Mouse (Mus musculus): Measurements from ENCODE around the gene Aoah. TPM values are rescaled to one million over a fixed set of nuclear protein-coding genes. Genes with fewer than 3 reads are reported as not detected.

Aoah gene
- total RNA-seq (2021), result 1 to 10 TPM; 1.3 to 1.8 TPM

- DNase-seq, result no peak
- intact Hi-C loops (cut with DNase I), result no loop called here
These were observed at the start of gene Aoah for GRCm38 (mm10) chr13:20793901-20794300. Aoah (plus strand) TSS chr13:20794113.

GRCm38 (mm10) chr13:20754843-20755242, 39.1 kb upstream of the Aoah start:
- intact Hi-C loops (cut with DNase I), result no loop called here
- no peak for DNase-seq

GRCm38 (mm10) chr13:20783648-20784047, 10.3 kb upstream of the Aoah start:
- no peak for DNase-seq
- intact Hi-C loops (cut with DNase I), result no loop called here

- intact Hi-C loops (cut with DNase I), result no loop called here
These were observed 9.9 kb upstream of the Aoah start for GRCm38 (mm10) chr13:20784060-20784459.

GRCm38 (mm10) chr13:20785960-20786359, 8.0 kb upstream of the Aoah start:
- intact Hi-C loops (cut with DNase I), result no loop called here
- DNase-seq, result no peak

More at GRCm38 (mm10) chr13:20784060-20784459, 9.9 kb upstream of the Aoah start:
- no peak for DNase-seq

GRCm38 (mm10) chr13:20786825-20787245, 7.1 kb upstream of the Aoah start:
- intact Hi-C loops (cut with DNase I), result no loop called here
- no peak for DNase-seq

GRCm38 (mm10) chr13:20787952-20788351, 6.0 kb upstream of the Aoah start:
- intact Hi-C loops (cut with DNase I), result no loop called here
- DNase-seq, result no peak

GRCm38 (mm10) chr13:20796651-20797050, 2.7 kb downstream of the Aoah start:
- DNase-seq, result no peak
- intact Hi-C loops (cut with DNase I), result no loop called here

- intact Hi-C loops (cut with DNase I), result no loop called here
- DNase-seq, result no peak
These were observed 4.6 kb downstream of the Aoah start for GRCm38 (mm10) chr13:20798536-20798935.

- intact Hi-C loops (cut with DNase I), result no loop called here
- DNase-seq, result no peak
These were observed 5.9 kb downstream of the Aoah start for GRCm38 (mm10) chr13:20799772-20800171.

- intact Hi-C loops (cut with DNase I), result no loop called here
- no peak for DNase-seq
These were observed 6.7 kb downstream of the Aoah start for GRCm38 (mm10) chr13:20800569-20800968.

GRCm38 (mm10) chr13:20811782-20812406, 18.0 kb downstream of the Aoah start:
- no peak for DNase-seq
- intact Hi-C loops (cut with DNase I), result no loop called here

GRCm38 (mm10) chr13:20816385-20816784, 22.5 kb downstream of the Aoah start:
- intact Hi-C loops (cut with DNase I), result no loop called here
- DNase-seq, result no peak

- no peak for DNase-seq
- intact Hi-C loops (cut with DNase I), result no loop called here
These were observed 26.9 kb downstream of the Aoah start for GRCm38 (mm10) chr13:20820712-20821328.

- no peak for DNase-seq
- intact Hi-C loops (cut with DNase I), result no loop called here
These were observed 34.8 kb downstream of the Aoah start for GRCm38 (mm10) chr13:20828728-20829127.

GRCm38 (mm10) chr13:20829181-20829900, 35.4 kb downstream of the Aoah start:
- DNase-seq, result peak; percentile 7 to 9
- intact Hi-C loops (cut with DNase I), result no loop called here

- intact Hi-C loops (cut with DNase I), result no loop called here
- no peak for DNase-seq
These were observed 62.0 kb downstream of the Aoah start for GRCm38 (mm10) chr13:20855893-20856292.

- DNase-seq, result no peak
- intact Hi-C loops (cut with DNase I), result loop anchor here (5.0 kb wide), 1 partner anchor 57 kb away; no protein-coding TSS in a partner anchor
These were observed 105.5 kb downstream of the Aoah start for GRCm38 (mm10) chr13:20899372-20899771.

GRCm38 (mm10) chr13:20900396-20900971, 106.6 kb downstream of the Aoah start:
- intact Hi-C loops (cut with DNase I), result no loop called here

GRCm38 (mm10) chr13:20900972-20901457, 107.1 kb downstream of the Aoah start:
- intact Hi-C loops (cut with DNase I), result no loop called here
- no peak for DNase-seq

More at GRCm38 (mm10) chr13:20900396-20900971, 106.6 kb downstream of the Aoah start:
- DNase-seq, result peak; percentile 7 to 20

GRCm38 (mm10) chr13:20901634-20902135, 107.8 kb downstream of the Aoah start:
- intact Hi-C loops (cut with DNase I), result no loop called here
- DNase-seq, result no peak
